In the genomic region with DNA sequence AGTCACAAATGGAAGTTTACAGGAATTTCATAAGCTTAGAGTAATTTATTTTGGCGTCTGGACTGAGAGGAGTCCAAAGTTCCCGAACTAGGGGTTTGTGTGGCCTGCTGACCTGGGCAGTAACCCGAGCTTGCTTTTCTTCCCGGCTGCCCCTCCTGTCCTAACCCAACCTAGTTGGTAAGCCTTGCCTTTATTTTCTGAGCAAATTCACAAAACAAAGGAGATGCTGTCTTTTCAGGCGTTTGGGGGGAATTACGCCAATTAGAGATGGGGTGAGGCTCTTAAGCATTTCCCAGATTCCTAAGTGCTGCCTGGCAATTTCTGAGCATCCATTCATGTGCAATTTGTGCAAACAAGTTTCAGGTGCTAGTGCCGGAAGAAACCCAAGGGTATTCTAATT, we compare ENCODE assay signal across 11 mouse cellular contexts. TPM values are rescaled to one million over a fixed set of nuclear protein-coding genes. Genes with fewer than 3 reads are reported as not detected.
DNase-seq lines count a peak whose midpoint lies in the region; ATAC-seq and TF ChIP-seq lines count a peak whose summit lies in the region.
"Had no signal": no experiment of that assay in that cellular context is flagged by ENCODE, and none has a peak within 500 bp of the region (broad histone marks: within the 10 kb centered on the region; RNA-seq: fewer than 3 reads in every experiment).

No protein-coding gene starts in this region.

- no peak overlapping the region for H3K4me3 ChIP-seq in kidney, postnatal 0 days (replicated peaks; ENCODE audit: low read depth, low read length)
- H3K4me3 ChIP-seq in embryonic facial prominence, embryonic 14.5 days (ENCODE audit: low read depth, low read length), result no peak overlapping the region
- no peak overlapping the region for H3K4me3 ChIP-seq in limb, embryonic 13.5 days

- no peak overlapping the region for H3K9ac ChIP-seq in kidney, postnatal 0 days (ENCODE audit: low read depth, low read length)
- H3K9ac ChIP-seq in embryonic facial prominence, embryonic 14.5 days (ENCODE audit: low read depth, low read length), result no peak overlapping the region
- H3K9ac ChIP-seq in limb, embryonic 13.5 days, result no peak overlapping the region

- no peaks in the 10 kb centered on the region for H3K27me3 ChIP-seq in kidney, postnatal 0 days (ENCODE audit: insufficient read depth, low read length)
- H3K27me3 ChIP-seq in embryonic facial prominence, embryonic 14.5 days (replicated peaks; ENCODE audit: control insufficient read depth, insufficient read depth, low read length), result no peaks in the 10 kb centered on the region
- no peaks in the 10 kb centered on the region for H3K27me3 ChIP-seq in limb, embryonic 13.5 days

- no peaks in the 10 kb centered on the region for H3K9me3 ChIP-seq in kidney, postnatal 0 days (replicated peaks; ENCODE audit: low read length)
- H3K9me3 ChIP-seq in embryonic facial prominence, embryonic 14.5 days (ENCODE audit: control insufficient read depth, low read length), result no peaks in the 10 kb centered on the region
- no peaks in the 10 kb centered on the region for H3K9me3 ChIP-seq in limb, embryonic 13.5 days

- no peaks in the 10 kb centered on the region for H3K36me3 ChIP-seq in kidney, postnatal 0 days (ENCODE audit: insufficient read depth, low read length)
- H3K36me3 ChIP-seq in embryonic facial prominence, embryonic 14.5 days (ENCODE audit: control insufficient read depth, insufficient read depth, low read length), result no peaks in the 10 kb centered on the region
- no peaks in the 10 kb centered on the region for H3K36me3 ChIP-seq in limb, embryonic 13.5 days

- 35% methylated on average over 7 of the region's 7 CpGs for WGBS in kidney, postnatal 0 days
- 21% methylated on average over 7 of the region's 7 CpGs for WGBS in embryonic facial prominence, embryonic 14.5 days
- WGBS in limb, embryonic 13.5 days, result 18% methylated on average over 7 of the region's 7 CpGs

- DNase-seq in kidney, postnatal 0 days (ENCODE audit: low spot score), result peak; percentile 32
- DNase-seq in kidney, postnatal 4 days, result no peak
- DNase-seq in Muller cell, postnatal 12 days (ENCODE audit: inconsistent ontology term), result peak; percentile 93
- peak; percentile 70 for DNase-seq in embryonic facial prominence, embryonic 14.5 days (ENCODE audit: low spot score)
- DNase-seq in spleen, postnatal 14 days (ENCODE audit: low spot score in 2 of 2), result no peak
- no peak for DNase-seq in urinary bladder, postnatal 14 days (ENCODE audit: low spot score)
- DNase-seq: cerebellum, adult 8-10 months; lung, postnatal 10 days; thymus, adult 18-20 months had no signal

- H3K4me2 ChIP-seq in kidney, postnatal 0 days (ENCODE audit: low read length), result no peak overlapping the region
- H3K4me2 ChIP-seq in embryonic facial prominence, embryonic 14.5 days (ENCODE audit: low read depth, low read length), result no peak overlapping the region
- H3K4me2 ChIP-seq in limb, embryonic 13.5 days (replicated peaks), result no peak overlapping the region

- no peaks in the 10 kb centered on the region for H3K4me1 ChIP-seq in kidney, postnatal 0 days (replicated peaks; ENCODE audit: insufficient read depth, low read length)
- peaks cover 12% of the 10 kb centered on the region for H3K4me1 ChIP-seq in embryonic facial prominence, embryonic 14.5 days (ENCODE audit: control insufficient read depth, insufficient read depth, low read length)
- H3K4me1 ChIP-seq in limb, embryonic 13.5 days, result peaks cover 17% of the 10 kb centered on the region

- no peak for TF ChIP-seq CTCF in kidney, postnatal 0 days (IDR thresholded peaks at IDR 0.05; ENCODE audit: low read depth)

- no peak overlapping the region for H3K27ac ChIP-seq in kidney, postnatal 0 days
- peak overlapping the region; percentile 46 for H3K27ac ChIP-seq in embryonic facial prominence, embryonic 14.5 days (replicated peaks; ENCODE audit: low read depth, low read length)
- peak overlapping the region; percentile 0; the same call in 1 of the 2 replicates for H3K27ac ChIP-seq in limb, embryonic 13.5 days

- ATAC-seq in kidney, postnatal 0 days (replicated peaks; ENCODE audit: low FRiP score, low read depth), result no peak
- ATAC-seq in embryonic facial prominence, embryonic 14.5 days (ENCODE audit: low read depth), result no peak
- ATAC-seq in limb, embryonic 13.5 days (ENCODE audit: low FRiP score, low read depth), result no peak
- ATAC-seq in monocyte, adult 5-6 weeks (replicated peaks; ENCODE audit: insufficient number of reproducible peaks, low FRiP score, low TSS enrichment, poor library complexity, severe bottlenecking), result no peak

RNA-seq across cellular contexts. Expression of a gene that starts 55.9 kb away (rescaled TPM):
- polyA plus RNA-seq in kidney, postnatal 0 days (2015; fragmentation: Nextera tagmentation; extraction: Ambion mirVana), result 9.8 and 11.8 TPM in 2 replicates
- polyA plus RNA-seq in embryonic facial prominence, embryonic 14.5 days (2014; fragmentation: Nextera tagmentation; extraction: Ambion mirVana), result 3.7 and 3.9 TPM in 2 replicates
- polyA plus RNA-seq in limb, embryonic 13.5 days (2015; fragmentation: Nextera tagmentation; extraction: Ambion mirVana), result 1.5 and 2.1 TPM in 2 replicates
- total RNA-seq in monocyte, adult 5-6 weeks (2017), result 0.39 to 2.8 TPM in 2 of 3 replicates, not detected in the other

Comparison
In these comparisons a context has a peak if more than half of its experiments do, and no peak if none do; other contexts are left out.
1. DNase-seq: peak in kidney, postnatal 0 days (single experiment), Muller cell, postnatal 12 days (single experiment) and embryonic facial prominence, embryonic 14.5 days (single experiment); none in kidney, postnatal 4 days (0 of 2), spleen, postnatal 14 days (0 of 2) and urinary bladder, postnatal 14 days (single experiment).